Mouse (Mus musculus): Measurements from ENCODE around the gene Mrps11. TPM values are rescaled to one million over a fixed set of nuclear protein-coding genes. Genes with fewer than 3 reads are reported as not detected.

Gene Mrps11
- total and polyA plus RNA-seq, 2 experiments from 2014 or later = 56.7 to 78.5 TPM

- Histone ChIP-seq H3K36me3 (replicated peaks; ENCODE audit: control insufficient read depth, insufficient read depth, low read length) (no peaks in the 10 kb centered on the region), H3K27me3 (ENCODE audit: control insufficient read depth, insufficient read depth, low read length) (no peaks in the 10 kb centered on the region), H3K27ac (ENCODE audit: low read depth) (no peak overlapping the region), H3K4me1 (ENCODE audit: control insufficient read depth, insufficient read depth) (no peaks in the 10 kb centered on the region), H3K4me3 (ENCODE audit: low read depth, low read length) (no peak overlapping the region), H3K9me3 (replicated peaks; ENCODE audit: control insufficient read depth, low read length) (no peaks in the 10 kb centered on the region), H3K9ac (replicated peaks; ENCODE audit: low read depth, low read length) (no peak overlapping the region), H3K4me2 (ENCODE audit: low read depth, low read length) (no peak overlapping the region)
- no peak for DNase-seq (ENCODE audit: low spot score)
- TF ChIP-seq CTCF (IDR thresholded peaks at IDR 0.05; ENCODE audit: low read depth) (no peak), EP300 (IDR thresholded peaks at IDR 0.05; ENCODE audit: low read depth) (no peak)
- ATAC-seq (ENCODE audit: insufficient read depth, low read depth) = no peak
- WGBS = 78% methylated on average over 4 of the region's 4 CpGs
Measured at GRCm38 (mm10) chr7:78752961-78753360, 30.0 kb upstream of the Mrps11 start.

DNA sequence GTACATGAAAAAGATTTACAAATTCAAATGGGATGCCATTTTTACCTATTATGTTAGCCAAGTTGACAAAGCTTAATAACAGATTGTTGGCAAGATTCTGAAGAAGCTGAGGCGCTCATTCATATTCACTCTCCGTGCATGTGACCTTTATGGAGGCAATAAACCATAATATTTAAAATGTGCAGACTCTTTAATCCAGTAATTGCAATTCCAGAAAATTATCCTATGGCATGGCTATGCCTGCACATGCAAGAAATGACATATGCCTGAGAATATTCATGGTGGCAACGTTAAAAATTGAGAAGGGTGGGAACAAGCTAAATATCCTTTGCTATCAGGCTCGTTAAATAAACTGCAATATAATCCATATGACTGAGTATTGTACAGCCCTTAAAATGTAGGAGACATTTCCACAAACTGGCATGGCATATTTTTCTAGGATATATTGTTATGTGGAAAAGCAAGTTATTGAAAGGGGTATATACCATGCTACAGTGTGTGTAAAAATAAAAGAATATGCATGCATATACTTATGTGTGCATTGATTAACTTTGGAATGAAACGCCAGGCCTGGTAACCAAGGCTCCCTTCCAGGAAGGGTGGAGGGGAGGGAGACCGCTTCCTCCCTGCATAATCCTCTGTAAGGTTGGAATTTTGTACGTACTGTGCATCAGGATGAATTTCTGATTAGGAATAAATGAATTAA lies 29.0 kb upstream of the Mrps11 start:
- H3K9me3 ChIP-seq (replicated peaks; ENCODE audit: control insufficient read depth, low read length) = no peaks in the 10 kb centered on the region
- 75% methylated on average over 7 of the region's 7 CpGs for WGBS
- no peaks in the 10 kb centered on the region for H3K36me3 ChIP-seq (replicated peaks; ENCODE audit: control insufficient read depth, insufficient read depth, low read length)
- H3K9ac ChIP-seq (replicated peaks; ENCODE audit: low read depth, low read length) = no peak overlapping the region
- DNase-seq (ENCODE audit: low spot score) (no peak), ATAC-seq (ENCODE audit: insufficient read depth, low read depth) (no peak)
- H3K27me3 ChIP-seq (ENCODE audit: control insufficient read depth, insufficient read depth, low read length) = no peaks in the 10 kb centered on the region
- TF ChIP-seq CTCF (IDR thresholded peaks at IDR 0.05; ENCODE audit: low read depth) (no peak), EP300 (IDR thresholded peaks at IDR 0.05; ENCODE audit: low read depth) (no peak)
- no peaks in the 10 kb centered on the region for H3K4me1 ChIP-seq (ENCODE audit: control insufficient read depth, insufficient read depth)
- no peak overlapping the region for H3K4me2 ChIP-seq (ENCODE audit: low read depth, low read length)
- no peak overlapping the region for H3K27ac ChIP-seq (ENCODE audit: low read depth)
- H3K4me3 ChIP-seq (ENCODE audit: low read depth, low read length) = no peak overlapping the region

- no peak for ATAC-seq (ENCODE audit: insufficient read depth, low read depth)
- no peak overlapping the region for H3K4me2 ChIP-seq (ENCODE audit: low read depth, low read length)
- H3K27me3 ChIP-seq (ENCODE audit: control insufficient read depth, insufficient read depth, low read length) = no peaks in the 10 kb centered on the region
- no peaks in the 10 kb centered on the region for H3K4me1 ChIP-seq (ENCODE audit: control insufficient read depth, insufficient read depth)
- no peak overlapping the region for H3K4me3 ChIP-seq (ENCODE audit: low read depth, low read length)
- DNase-seq (ENCODE audit: low spot score) = no peak
- no peaks in the 10 kb centered on the region for H3K36me3 ChIP-seq (replicated peaks; ENCODE audit: control insufficient read depth, insufficient read depth, low read length)
- no peak overlapping the region for H3K9ac ChIP-seq (replicated peaks; ENCODE audit: low read depth, low read length)
- H3K9me3 ChIP-seq (replicated peaks; ENCODE audit: control insufficient read depth, low read length) = no peaks in the 10 kb centered on the region
- WGBS = 58% methylated on average over 8 of the region's 8 CpGs
- H3K27ac ChIP-seq (ENCODE audit: low read depth) = no peak overlapping the region
- TF ChIP-seq EP300 (IDR thresholded peaks at IDR 0.05; ENCODE audit: low read depth) (no peak), CTCF (IDR thresholded peaks at IDR 0.05; ENCODE audit: low read depth) (no peak)
Measured at GRCm38 (mm10) chr7:78754458-78755000, 28.4 kb upstream of the Mrps11 start.

DNA sequence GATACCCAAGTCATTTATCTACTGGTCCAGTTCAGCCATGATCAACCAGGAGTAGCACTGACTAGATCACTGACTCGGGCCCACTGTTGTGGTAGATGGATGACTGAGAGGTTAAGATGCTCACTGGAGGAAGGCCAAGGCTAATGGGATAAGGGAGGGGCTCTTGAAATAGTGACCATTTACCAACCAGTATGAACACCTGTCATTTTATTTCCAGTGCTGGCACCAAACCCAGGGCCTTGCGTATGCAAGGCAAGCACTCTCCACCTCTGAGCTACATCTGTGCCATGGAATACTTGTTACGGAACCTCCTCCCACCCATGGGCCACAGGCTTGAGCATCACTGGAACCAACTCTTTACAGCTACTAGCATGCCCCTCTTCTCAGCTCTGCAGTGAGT lies 19.1 kb upstream of the Mrps11 start:
- DNase-seq (ENCODE audit: low spot score) (no peak), ATAC-seq (ENCODE audit: insufficient read depth, low read depth) (no peak)
- no peak overlapping the region for H3K4me2 ChIP-seq (ENCODE audit: low read depth, low read length)
- no peaks in the 10 kb centered on the region for H3K27me3 ChIP-seq (ENCODE audit: control insufficient read depth, insufficient read depth, low read length)
- no peaks in the 10 kb centered on the region for H3K4me1 ChIP-seq (ENCODE audit: control insufficient read depth, insufficient read depth)
- H3K36me3 ChIP-seq (replicated peaks; ENCODE audit: control insufficient read depth, insufficient read depth, low read length) = no peaks in the 10 kb centered on the region
- no peak overlapping the region for H3K9ac ChIP-seq (replicated peaks; ENCODE audit: low read depth, low read length)
- H3K4me3 ChIP-seq (ENCODE audit: low read depth, low read length) = no peak overlapping the region
- TF ChIP-seq CTCF (IDR thresholded peaks at IDR 0.05; ENCODE audit: low read depth) = no peak
- WGBS = 86% methylated on average over 3 of the region's 3 CpGs
- no peak overlapping the region for H3K27ac ChIP-seq (ENCODE audit: low read depth)
- H3K9me3 ChIP-seq (replicated peaks; ENCODE audit: control insufficient read depth, low read length) = no peaks in the 10 kb centered on the region

GRCm38 (mm10) chr7:78765215-78765631 lies 17.7 kb upstream of the Mrps11 start:
- Histone ChIP-seq H3K4me2 (ENCODE audit: low read depth, low read length) (no peak overlapping the region), H3K9me3 (replicated peaks; ENCODE audit: control insufficient read depth, low read length) (no peaks in the 10 kb centered on the region), H3K4me3 (ENCODE audit: low read depth, low read length) (no peak overlapping the region), H3K27me3 (ENCODE audit: control insufficient read depth, insufficient read depth, low read length) (no peaks in the 10 kb centered on the region), H3K4me1 (ENCODE audit: control insufficient read depth, insufficient read depth) (no peaks in the 10 kb centered on the region), H3K27ac (ENCODE audit: low read depth) (no peak overlapping the region), H3K36me3 (replicated peaks; ENCODE audit: control insufficient read depth, insufficient read depth, low read length) (no peaks in the 10 kb centered on the region), H3K9ac (replicated peaks; ENCODE audit: low read depth, low read length) (no peak overlapping the region)
- DNase-seq (ENCODE audit: low spot score) = no peak
- ATAC-seq (ENCODE audit: insufficient read depth, low read depth) = no peak
- 67% methylated on average over 5 of the region's 5 CpGs for WGBS
- TF ChIP-seq CTCF (IDR thresholded peaks at IDR 0.05; ENCODE audit: low read depth) (no peak), EP300 (IDR thresholded peaks at IDR 0.05; ENCODE audit: low read depth) (no peak)
